Mouse (Mus musculus): ENCODE data around the gene Nuak2.

Gene Nuak2

GRCm38 (mm10) chr1:132375256-132375655 lies 59.3 kb downstream of the Nuak2 start:
- in situ Hi-C loops (cut with MboI, MseI), result no loop called here

- in situ Hi-C loops (cut with MboI, MseI), result no loop called here
These were observed 60.5 kb downstream of the Nuak2 start for GRCm38 (mm10) chr1:132376211-132377054.

GRCm38 (mm10) chr1:132377055-132377365 lies 61.1 kb downstream of the Nuak2 start:
- in situ Hi-C loops (cut with MboI, MseI), result no loop called here

GRCm38 (mm10) chr1:132377811-132378210 lies 61.9 kb downstream of the Nuak2 start:
- in situ Hi-C loops (cut with MboI, MseI), result no loop called here

DNA sequence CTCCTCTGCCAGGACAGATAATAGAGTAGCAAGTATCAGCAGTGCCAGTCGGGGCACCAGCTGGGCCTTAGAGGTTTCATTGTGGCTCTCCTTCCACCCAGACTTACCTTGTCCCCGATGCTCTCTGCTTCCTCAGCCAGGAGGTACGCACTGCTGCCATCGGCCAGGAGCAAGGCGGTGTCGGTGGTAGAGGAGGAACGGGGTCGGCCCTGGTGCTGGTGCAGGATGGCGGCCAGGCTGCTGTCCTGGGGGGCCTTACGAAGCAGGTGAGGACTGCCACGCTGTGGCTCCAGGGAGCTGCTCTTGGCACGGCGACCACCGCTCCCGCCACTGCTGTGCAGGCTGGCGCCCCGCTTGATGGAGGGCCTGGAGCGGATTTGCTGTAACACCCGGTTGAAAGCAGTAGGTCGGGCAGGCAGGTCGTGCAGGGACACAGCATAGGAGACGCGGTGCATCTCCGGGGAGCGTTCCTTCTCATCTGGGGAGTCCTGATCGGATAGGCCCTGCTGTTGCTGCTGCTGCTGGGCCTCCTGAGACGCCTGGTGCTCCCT lies 64.7 kb downstream of the Nuak2 start:
- in situ Hi-C loops (cut with MboI, MseI), result no loop called here

DNA sequence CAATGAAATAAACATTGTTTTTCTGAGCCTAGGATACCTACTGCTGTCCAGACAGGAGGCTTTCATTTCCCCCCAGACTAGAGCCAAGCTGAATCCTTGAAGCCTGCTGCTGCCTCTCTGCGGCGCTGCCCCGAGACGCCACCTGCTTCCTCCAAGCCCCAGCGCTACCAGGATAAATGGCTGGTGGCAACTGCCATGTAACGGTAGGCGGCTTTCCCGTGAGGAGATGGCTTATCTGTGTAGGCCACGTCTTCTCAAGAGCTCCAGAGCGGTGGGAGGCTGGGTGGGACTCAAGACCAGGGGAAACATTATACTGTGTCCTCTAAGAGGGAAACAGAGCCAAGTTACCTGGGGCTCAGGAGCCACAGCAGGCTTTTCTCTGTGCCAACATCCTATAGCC lies 66.0 kb downstream of the Nuak2 start:
- in situ Hi-C loops (cut with MboI, MseI), result no loop called here

Data from T-helper 2 cell (primary cell).